Mouse (Mus musculus) neural tube, embryonic 10.5 days (tissue): ENCODE measurements around the gene Atp6v0a4.

Experiments
- DNase-seq: peaks from one replicate; pipeline ENCODE4 v3.0.0-alpha.2; 2017; ENCODE audit warnings: low spot score; ENCODE audit errors: extremely low spot score

Gene Atp6v0a4

DNA sequence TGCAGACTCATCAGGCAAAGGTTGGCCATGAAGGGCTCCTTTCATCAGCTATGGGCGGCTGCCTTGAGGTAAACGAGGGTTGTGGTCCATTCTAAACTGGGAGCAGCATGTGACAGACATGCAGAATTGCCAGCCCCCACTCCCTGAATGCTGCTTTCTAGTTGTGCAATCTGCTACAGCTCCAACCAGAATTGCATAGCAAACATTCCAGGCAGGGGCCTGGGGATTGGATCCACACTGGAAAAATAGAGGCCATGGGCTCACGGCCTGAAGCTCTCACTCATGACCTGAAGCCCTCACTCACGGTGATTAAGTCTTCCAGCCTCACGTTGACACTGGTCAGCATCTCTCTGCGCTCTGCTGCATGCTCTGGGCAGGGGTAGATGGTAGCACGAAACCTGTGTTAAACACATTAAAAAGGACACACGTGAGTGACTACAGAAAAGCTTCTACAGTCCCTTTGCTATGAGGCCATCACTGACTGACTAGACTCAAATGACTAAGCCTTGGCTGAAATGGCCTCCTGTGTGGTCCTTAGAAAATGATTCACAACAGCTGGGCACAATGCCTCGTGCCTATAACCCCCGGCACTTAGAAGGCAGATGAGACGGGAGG is 42.6 kb downstream of the Atp6v0a4 start:
- no peak for DNase-seq

DNA sequence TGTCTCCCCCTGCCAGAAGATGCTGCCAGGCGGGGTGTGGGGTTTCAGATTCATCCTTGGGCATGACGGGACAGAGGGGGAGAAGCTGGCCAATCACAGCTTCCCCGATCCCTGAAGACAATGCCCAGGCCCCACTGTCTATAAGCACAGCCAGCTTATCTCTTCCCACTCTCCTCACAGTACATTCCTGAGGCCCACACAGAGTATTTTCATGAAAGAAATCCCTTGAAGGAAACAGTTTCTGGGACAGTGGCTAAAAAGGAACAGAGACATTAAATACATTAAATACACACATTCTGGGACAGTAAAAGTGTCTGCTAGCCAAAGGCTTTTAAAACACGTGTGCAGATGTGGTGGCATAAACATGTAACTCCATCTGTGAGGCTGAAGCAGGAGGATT is 44.0 kb downstream of the Atp6v0a4 start:
- DNase-seq = no peak

DNA sequence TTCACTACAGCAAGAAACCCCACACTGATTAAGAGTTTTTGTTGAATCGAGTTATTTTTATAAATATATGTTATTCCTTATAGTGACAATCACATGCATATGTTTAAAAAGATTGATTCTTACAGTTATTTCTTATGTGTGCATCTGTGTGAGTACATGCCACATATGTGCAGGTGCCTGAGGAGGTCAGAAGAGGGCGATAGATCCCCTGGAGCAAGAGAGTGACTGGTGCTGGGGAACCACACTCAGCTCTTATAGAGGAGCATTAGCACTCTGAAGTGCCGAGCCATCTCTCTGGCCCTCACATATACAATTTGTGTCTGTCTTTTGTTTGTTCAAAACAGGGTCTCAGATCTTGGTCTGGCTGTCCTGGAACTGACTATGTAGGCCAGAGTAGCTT is 50.8 kb downstream of the Atp6v0a4 start:
- no peak for DNase-seq

DNA sequence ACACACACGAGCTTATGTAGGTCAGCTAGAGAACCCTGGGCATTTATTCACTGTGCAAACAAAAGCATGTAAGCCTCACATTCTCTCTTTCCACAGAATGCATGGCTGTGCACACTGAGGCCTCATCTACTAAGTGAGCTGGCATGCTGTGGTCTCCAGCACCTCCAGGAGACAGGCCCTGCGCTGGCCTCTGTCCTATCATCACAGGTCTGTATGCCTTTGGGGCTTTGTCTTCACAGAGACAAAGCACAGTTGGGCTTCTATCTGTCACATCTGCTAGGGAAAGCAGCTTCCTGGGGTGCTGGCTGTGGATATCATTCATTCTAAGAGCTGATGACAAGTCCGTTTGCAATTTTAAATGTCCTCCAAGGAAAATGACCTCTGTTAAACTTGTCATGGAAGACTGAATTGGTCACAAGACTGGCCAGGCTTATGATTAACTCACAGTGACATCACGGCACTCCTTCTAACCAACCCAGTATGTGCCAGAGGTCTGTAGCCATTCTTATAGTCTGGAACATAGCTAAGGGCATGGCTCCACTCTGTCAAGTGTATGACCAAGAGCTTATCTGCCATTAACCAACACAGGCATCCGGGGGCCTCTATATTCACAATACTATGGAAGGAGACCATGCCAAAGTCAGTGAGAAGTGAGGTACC is 52.1 kb downstream of the Atp6v0a4 start:
- DNase-seq = no peak

DNA sequence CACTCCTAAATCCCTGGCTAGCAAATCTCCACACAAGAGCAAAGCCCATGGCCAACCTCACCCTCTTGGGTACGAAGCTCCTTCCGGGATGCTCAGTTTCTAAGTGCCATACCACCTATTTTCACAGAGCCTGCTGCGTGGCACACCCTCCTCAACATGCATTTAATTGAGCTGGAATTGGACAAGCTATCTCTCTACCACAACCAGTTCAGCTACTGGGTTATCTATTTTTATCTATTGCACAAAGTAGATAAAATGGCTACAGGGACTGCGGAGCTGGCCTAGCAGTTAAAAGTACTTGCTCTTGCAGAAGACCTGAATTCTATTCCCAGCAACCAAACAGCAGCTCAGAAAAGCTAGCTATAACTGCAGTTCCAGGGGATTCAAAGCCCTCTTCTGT is 53.1 kb downstream of the Atp6v0a4 start:
- no peak for DNase-seq

DNA sequence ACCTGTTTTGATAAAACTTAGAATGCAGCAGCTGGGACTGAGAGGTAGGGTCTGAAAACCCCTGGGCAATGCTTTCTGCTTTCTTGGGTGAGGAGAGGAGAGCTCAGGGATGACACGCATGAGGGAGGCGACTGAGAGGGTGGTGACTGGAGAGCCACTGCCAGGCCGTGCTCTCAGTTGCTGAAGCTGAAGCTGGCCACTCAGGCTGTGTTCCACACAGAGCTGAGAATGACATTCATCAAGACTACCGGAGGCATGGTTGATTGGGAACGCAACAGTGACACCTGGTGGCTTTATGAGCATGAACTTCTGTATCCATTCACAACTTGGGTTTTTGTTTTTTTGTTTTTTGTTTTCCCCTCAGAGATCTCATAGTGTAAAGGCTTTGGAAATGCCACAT is 58.2 kb downstream of the Atp6v0a4 start:
- DNase-seq = peak; percentile 55

DNA sequence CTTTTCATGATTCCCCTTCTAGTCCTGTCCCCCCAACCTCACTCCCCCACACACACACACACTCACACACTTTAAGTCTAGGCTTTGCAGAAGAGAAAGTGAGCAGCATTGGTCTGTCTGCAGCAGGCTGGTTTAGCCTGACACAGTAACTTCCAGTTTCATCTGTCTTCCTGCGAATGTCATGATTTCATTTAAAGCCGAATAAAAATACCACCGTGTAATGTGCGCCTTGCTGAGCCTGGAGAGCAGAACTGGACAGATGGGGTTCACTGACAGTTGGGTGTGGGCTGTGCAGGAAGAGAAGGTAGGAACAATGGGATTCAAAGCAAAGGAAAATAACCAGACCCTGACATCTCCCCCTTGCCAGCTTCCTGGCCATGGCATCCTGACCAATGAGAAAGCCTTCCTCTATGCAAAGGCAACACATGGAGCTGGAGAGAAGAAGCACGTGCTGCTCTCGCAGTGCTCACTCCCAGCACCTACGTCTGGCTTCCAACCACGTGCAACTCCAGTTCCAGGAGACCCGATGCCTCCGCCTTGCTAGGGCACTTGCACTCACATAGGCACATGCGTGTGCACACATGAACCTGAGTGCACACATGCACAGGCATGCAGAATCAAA is 58.8 kb downstream of the Atp6v0a4 start:
- DNase-seq = no peak

DNA sequence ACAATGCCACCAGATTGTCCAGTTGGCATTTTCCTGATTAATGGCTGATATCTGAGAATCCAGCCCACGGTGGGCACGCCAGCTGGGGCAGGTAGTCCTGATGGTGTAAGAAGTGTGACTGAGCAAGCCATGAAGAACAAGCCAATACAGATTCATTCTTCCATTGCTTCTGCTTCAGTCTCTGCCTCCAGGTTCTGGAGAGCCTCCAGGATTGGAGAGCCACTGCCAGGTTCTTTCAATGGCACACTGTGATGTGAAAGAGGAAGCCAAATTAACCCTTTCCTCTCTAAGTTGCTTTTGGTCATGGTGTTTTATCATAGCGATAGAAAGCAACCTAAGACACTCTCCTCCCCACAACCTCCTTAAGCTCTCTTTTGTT is 59.3 kb downstream of the Atp6v0a4 start:
- DNase-seq = no peak

DNA sequence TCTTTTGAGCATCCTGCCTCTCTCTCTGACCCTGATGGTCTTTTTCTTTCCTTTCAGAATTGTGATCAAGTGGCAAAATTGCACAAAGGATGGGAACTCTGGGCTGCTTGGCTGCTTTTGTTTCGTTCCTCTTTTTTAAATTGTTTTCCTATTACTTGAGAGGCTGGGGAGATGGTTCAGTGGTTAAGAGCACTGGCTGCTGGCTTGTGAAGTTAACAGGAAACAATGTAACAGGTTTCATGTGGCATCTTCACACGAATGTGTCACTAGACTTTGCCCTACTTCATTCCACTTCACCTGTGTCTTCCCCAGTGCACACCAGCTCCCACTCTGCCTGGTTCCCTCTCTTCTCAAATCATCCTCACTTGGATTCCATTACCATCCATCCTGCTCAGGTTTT is 59.8 kb downstream of the Atp6v0a4 start:
- no peak for DNase-seq

DNA sequence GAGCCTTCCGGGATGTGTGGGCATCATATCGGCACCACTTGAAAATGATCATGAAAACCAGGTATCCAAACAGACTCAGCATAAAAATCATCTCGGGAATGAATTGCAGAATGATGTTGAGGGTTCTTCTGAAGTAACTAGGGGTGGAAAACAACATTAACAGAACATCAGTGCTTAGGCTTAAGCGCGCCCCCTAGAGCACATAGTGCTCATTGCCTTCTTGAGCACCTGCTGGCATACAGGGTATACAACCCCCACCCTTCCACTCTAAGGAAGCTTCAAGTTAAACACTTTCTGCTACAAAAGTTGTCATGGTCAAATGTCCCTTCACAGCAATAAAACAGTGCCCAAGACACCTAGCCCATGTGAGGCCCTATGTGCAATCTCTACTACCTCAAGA is 65.6 kb downstream of the Atp6v0a4 start:
- no peak for DNase-seq

DNA sequence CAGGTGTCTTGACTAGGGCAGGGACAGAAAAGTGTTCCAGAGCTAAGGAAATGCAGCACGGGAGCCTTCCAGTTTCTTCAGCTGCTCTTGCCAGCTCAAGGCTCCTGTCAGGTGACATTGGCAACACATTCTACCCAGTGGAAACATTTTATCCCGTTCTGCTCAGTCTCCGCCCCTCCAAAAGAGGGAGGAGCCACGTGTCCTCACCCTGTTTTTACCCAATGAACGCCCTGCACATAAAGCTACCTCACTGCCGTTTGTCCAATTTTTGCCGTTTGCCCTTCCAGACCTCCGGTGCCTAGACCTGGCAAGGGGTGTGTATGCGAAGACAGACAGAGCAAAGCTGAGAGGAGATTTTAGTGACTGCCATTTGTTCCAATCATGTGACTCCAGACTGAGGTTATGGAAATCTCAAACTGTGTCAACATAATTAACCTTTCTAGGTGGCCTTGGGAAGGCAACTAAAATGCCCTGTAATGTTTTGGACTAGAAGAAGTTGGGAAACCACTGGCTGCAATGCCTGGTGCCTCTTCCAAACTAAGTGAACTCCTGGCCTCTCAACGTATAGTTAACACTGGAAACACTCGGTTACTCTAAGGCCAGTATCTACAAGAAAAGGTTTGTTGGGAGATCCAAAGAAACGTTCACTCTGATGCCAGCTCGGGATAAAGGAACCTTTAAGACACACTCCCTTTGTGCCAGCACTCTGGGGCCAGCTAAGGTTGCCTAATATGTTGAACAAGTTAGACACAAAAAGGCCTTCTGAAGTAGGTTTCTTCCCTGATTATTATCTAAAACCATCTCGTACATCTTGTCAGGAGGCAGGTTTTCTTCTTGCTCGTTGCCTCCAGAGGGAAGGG is 68.7 kb downstream of the Atp6v0a4 start:
- DNase-seq = no peak

DNA sequence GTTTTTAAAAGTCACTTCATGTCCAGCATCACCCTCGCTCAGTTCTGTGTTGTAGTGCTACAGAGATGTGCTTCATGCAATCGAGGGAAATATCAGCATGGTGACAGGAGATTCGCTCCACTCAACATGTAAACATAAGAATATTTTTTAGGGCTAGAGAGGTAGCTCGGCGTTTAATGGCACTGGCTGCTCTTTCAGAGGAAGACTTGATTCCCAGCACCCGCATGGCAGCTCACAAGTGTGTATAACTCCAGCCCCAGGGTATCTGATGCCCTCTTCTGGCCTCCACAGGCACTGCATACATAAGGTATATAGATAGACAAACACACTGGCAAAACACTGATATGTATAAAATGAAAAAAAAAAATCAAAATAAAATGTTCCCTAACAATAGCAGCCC is 74.8 kb downstream of the Atp6v0a4 start:
- no peak for DNase-seq

DNA sequence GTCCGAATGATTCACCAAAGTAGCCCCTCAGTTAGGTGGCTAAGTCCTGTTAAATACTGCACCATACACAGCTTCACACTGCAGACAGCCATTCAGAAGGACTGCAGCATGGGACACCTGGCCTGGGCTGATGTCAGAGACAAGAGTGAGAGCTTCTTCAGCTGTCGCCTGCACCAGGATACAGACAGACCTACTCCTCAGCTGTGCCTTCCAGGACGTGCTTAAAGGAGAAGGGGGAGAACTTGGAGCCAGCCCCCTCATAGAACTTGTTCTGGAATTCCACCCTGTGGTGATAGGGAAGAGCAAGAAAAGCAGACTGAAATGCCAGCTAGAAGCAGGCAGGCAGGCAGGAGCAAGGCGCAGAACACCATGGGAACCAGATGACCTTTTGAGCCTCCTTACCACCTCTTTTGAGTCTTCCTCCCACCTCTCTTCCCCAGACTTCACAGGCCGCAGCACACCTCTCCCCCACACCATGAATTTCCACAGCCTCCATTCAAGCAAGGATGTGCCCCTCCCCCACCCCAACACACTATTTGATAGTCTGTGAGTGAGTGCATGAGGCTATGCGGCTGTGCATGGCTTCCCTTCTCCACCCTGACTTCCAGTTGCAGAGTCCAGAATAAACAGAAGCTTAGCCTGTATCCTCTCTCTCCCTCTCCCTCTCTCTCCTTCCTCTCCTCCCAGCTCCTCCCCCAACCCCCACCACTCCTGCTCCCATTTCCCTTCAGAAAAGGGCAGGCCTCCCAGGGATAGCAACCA is 75.4 kb downstream of the Atp6v0a4 start:
- DNase-seq = peak; percentile 23

DNA sequence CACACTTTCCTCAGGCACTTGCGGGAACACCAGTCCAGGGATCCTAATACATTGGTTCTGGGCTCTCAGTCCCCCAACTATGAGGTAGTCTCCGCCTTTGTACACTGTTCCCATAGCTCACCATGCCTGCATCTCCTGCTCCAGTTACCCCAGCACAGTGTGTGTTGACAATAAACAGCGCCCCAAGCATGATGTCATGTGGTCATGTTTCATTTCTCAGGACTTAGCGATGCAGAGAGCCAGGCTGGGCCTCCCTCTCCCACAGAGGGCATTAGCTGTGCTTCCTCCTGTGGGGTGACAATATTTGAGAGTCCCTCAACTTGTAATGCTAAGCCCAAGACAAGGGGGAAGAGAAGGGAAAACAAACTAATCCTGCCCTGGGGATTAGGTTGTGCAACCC is 76.4 kb downstream of the Atp6v0a4 start:
- no peak for DNase-seq

DNA sequence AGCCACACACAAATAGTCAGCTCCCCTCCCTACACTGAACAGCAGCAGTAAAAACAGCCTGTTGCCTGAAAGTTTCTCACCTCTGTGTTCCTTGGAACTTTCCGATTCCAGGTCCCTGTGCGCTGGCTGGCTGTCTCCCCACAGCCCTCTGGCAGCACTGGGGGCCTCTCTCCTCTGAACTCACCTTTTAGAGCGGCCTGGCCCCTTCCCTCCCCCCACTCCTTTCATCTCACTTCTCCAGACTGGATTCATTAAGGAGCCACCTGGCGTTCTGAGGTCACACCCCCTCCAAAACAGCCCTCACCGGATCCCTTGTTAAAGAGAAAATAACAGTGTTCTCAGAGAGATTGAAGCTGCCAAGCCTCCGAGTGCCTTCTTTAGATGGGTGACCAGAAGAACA is 77.5 kb downstream of the Atp6v0a4 start, which contains the start of gene Svopl:
Gene Svopl (minus strand): TSS at position 159 of the 400 bp plus-strand sequence.
- peak; percentile 13 for DNase-seq

DNA sequence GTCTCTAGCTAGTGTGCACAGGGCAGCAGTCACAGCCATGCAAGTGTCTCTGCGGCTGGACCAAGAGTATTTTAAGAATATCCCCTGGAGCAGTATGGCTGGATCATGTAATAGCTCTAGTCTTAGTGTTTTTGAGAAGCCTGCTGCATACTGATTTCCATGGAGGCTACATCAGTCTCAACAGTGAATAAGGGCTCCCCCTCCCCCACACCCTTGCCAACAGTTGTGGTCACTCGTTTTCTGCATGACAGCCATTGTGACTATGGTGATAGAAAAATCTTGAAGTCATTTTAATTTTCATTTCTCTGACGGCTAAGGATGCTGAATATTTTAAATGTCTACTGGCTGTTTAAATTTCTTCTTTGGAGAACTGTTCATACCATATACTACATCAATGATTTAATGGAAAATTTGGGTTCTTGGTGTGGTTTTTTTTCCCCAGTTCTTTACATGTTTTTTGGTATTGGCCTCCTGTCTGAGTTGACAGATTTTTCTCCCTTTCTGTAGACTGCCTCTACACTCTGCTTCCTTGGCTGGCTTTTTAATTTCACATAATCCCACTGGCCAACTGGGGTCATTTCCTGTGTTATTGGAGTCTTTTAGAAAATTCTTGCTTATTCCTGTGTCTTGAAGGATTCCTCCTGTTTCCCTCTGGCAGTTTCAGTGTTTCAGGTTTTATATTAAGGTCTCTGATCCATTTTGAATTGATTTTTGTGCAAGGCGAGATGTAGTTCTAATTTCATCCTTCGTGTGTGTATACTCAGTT is 91.4 kb downstream of the Atp6v0a4 start:
- no peak for DNase-seq

DNA sequence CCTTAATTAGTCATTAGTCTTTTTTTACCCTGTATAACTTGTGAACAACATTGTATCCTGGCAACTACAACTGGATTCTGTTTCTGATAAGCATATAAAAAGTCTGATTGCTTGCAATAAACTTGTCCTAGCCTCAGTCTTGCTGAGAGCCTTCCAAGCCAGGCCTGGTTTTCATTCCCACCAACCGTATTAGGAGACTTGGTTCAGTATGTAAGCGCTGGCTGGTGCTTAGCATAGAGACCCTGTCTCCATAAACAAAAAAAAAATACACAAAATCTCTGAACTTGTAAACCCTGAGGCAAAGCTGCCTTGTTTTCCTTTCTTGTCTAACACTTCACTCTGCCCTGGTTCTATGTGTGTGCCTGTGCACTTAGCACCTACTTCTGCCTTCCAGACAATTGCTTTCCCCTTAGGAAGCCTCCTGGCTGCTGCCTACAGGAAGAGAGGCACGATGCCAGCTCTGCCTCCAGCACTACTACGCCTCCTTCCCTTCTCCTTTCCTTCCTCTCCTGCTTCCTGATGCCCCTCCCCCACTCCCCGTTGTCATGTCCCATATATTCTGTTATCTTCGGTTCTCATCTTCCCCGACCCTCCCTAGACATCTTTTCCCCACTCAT is 92.4 kb downstream of the Atp6v0a4 start:
- no peak for DNase-seq

DNA sequence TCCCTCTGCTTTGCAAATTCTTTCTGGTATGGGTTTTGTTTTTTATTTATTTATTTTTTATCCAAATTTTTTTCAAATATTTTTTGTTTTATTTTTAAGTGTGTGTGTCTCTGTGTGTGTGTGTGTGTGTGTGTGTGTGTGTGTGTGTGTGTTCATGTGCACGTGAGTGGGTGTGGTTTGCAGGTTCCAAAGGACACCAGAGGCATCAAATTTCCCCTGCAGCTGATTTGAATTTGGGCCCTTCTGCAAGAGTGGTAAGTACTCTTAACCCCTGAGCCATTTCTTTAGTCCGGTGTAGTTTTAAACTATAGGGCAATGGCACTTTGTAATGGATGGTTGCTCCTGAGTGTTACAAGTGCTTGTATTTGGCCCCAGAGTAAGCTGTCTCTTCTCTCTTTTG is 96.2 kb downstream of the Atp6v0a4 start:
- no peak for DNase-seq

DNA sequence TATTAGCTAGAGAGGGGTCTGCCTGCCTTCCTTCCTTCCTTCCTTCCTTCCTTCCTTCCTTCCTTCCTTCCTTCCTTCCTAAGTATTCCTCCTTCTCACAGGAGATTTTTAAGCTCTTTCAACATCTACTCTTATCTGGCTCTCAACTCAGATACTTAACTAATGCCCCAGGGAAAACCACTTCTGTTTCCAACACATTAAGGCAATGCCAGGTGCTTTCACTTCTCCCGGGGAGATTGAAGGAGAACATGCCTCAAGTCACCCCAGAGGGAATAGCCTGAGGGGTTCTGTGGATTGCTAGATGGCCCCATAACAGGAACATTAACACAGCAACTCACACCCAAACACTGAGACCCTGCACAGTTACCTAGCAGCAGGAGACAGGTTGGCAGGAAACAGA is 96.6 kb downstream of the Atp6v0a4 start:
- DNase-seq = no peak

DNA sequence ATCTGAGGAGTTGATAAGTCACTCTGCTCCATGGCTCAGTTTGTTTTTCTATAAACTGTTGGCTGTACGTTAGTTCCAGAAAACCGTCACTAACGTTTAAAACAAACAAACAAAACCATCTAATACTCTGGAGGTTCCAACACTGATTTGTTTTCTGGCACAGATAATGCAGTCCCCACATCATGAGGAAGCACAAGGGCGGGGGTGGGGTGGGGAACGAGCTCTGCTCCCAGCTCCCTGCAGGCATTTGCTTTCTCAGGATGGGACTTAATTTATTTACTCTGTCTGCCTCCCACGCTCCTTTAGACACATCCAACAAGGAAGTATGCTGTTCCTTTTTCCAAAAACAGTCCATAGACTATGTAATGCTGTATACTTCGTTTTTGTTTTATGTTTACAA is 101.1 kb downstream of the Atp6v0a4 start:
- DNase-seq = no peak
